10 mouse cellular contexts compared by ENCODE assay signal in the genomic region with DNA sequence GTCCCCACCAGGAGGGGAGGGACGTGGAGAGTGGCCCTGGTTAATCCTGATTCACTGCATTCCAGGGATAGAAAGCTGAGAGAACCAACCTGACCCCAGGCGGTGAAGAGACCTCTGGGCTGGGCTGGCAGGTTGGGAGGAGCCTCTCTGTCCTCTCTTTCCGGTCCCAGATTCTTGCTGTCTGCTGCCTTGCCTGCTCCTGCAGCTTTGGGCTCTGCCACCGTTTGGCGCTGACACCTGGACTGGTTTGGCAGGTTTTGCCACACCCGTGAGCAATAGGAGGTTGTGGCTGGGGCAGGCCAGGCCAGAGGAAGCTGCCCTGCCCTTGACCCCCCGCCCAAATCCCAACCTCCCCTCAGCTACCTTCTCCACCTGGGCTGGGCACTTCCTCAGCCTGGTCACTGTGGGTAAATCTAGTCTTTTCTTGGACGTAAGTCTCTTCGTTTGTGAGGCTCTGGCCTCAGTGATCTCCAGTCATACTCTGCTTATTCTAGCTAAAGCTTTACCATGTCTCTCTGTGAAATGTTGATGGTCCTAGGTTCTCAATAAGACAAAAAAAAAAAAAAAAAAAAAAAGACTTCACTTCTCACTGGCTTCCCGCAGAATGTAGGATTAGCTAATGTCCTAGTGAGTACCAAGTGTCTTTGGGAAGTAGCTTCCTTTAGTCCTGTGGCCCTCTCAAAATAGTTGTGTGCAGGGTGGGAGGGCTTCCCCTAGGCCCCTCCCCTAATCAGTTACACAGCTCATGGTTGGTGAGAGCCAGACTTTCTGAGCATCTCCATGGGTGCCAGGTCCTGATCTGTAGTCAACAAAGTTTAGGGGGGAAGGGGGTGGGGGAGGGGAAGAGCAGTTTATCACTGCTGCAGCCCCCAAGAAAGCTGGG. TPM values are rescaled to one million over a fixed set of nuclear protein-coding genes. Genes with fewer than 3 reads are reported as not detected.
DNase-seq lines count a peak whose midpoint lies in the region; ATAC-seq and TF ChIP-seq lines count a peak whose summit lies in the region.
"Had no signal": no experiment of that assay in that cellular context is flagged by ENCODE, and none has a peak within 500 bp of the region (broad histone marks: within the 10 kb centered on the region; RNA-seq: fewer than 3 reads in every experiment).

No protein-coding gene starts in this region.

- H3K36me3 ChIP-seq in liver, adult 2 months (ENCODE audit: control insufficient read depth, insufficient read depth, low read length) = no peaks in the 10 kb centered on the region
- H3K36me3 ChIP-seq in liver, embryonic 12.5 days = peaks cover 6% of the 10 kb centered on the region; the same call in 1 of the 2 replicates
- no peaks in the 10 kb centered on the region for H3K36me3 ChIP-seq in intestine, postnatal 0 days (ENCODE audit: control insufficient read depth, insufficient read depth)
- no peaks in the 10 kb centered on the region for H3K36me3 ChIP-seq in liver, embryonic 11.5 days (ENCODE audit: control insufficient read depth, insufficient read depth, low read length)
- H3K36me3 ChIP-seq: G1E had no signal

- H3K9me3 ChIP-seq in liver, embryonic 12.5 days (replicated peaks) = no peaks in the 10 kb centered on the region
- H3K9me3 ChIP-seq in intestine, postnatal 0 days (ENCODE audit: control insufficient read depth) = no peaks in the 10 kb centered on the region
- no peaks in the 10 kb centered on the region for H3K9me3 ChIP-seq in liver, embryonic 11.5 days (ENCODE audit: control insufficient read depth, low read length)
- H3K9me3 ChIP-seq: G1E had no signal

- no peak overlapping the region for H3K4me2 ChIP-seq in liver, embryonic 12.5 days
- peak overlapping the region; percentile 10; the same call in 1 of the 2 replicates for H3K4me2 ChIP-seq in intestine, postnatal 0 days (replicated peaks; ENCODE audit: low read depth)
- H3K4me2 ChIP-seq in liver, embryonic 11.5 days = no peak overlapping the region

- 53% methylated on average over 10 of the region's 10 CpGs for WGBS in liver, adult 2 months
- WGBS in liver, embryonic 12.5 days (ENCODE audit: insufficient replicate concordance) = 13% methylated on average over 10 of the region's 10 CpGs
- WGBS in intestine, postnatal 0 days = 8% methylated on average over 10 of the region's 10 CpGs
- 14% methylated on average over 10 of the region's 10 CpGs for WGBS in liver, embryonic 11.5 days

- no peaks in the 10 kb centered on the region for H3K79me2 ChIP-seq in liver, adult 2 months (ENCODE audit: control insufficient read depth, insufficient read depth, low read length)

- no peak overlapping the region for H3K4me3 ChIP-seq in liver, adult 2 months (ENCODE audit: insufficient read depth, low read depth, low read length)
- H3K4me3 ChIP-seq in liver, embryonic 12.5 days = no peak overlapping the region
- H3K4me3 ChIP-seq in intestine, postnatal 0 days (ENCODE audit: low read depth, low read length) = no peak overlapping the region
- no peak overlapping the region for H3K4me3 ChIP-seq in liver, embryonic 11.5 days (ENCODE audit: low read depth, low read length)

- no peak overlapping the region for H3K9ac ChIP-seq in liver, adult 2 months (ENCODE audit: low read depth, low read length)
- H3K9ac ChIP-seq in liver, embryonic 12.5 days = no peak overlapping the region
- H3K9ac ChIP-seq in intestine, postnatal 0 days (ENCODE audit: low read depth, low read length) = no peak overlapping the region
- no peak overlapping the region for H3K9ac ChIP-seq in liver, embryonic 11.5 days (ENCODE audit: low read depth, low read length)
- H3K9ac ChIP-seq: liver, embryonic 14.5 days had no signal

- DNase-seq in liver, adult 2 months (ENCODE audit: extremely low read depth, low read depth, low spot score) = peak; percentile 58
- DNase-seq in liver, embryonic 11.5 days (ENCODE audit: low spot score) = no peak
- DNase-seq in urinary bladder, postnatal 36 days (ENCODE audit: low spot score in 2 of 2) = peak; percentile 77 to 88
- DNase-seq in layer of hippocampus, postnatal 14 days (ENCODE audit: low spot score in 2 of 2) = no peak
- no peak for DNase-seq in adipocyte (ENCODE audit: low spot score)

- TF ChIP-seq POLR2A in liver, adult 2 months (IDR thresholded peaks at IDR 0.05; ENCODE audit: extremely low read depth, insufficient read depth, low read length) = no peak

- TF ChIP-seq CTCF in liver, adult 2 months (IDR thresholded peaks at IDR 0.05; ENCODE audit: low read depth, low read length) = no peak
- TF ChIP-seq CTCF in intestine, postnatal 0 days (IDR thresholded peaks at IDR 0.05; ENCODE audit: low read depth) = 0 out of 2 replicates have a peak, but pooled peaks have one; percentile 16

- no peak for ATAC-seq in liver, embryonic 12.5 days
- peak; percentile 81 for ATAC-seq in intestine, postnatal 0 days
- ATAC-seq in liver, embryonic 11.5 days (replicated peaks; ENCODE audit: low FRiP score) = no peak
- ATAC-seq in megakaryocyte progenitor cell, adult 5-6 weeks (replicated peaks; ENCODE audit: poor library complexity) = no peak

- no peaks in the 10 kb centered on the region for H3K27me3 ChIP-seq in liver, adult 2 months (ENCODE audit: control insufficient read depth, insufficient read depth, low read length)
- H3K27me3 ChIP-seq in liver, embryonic 12.5 days (replicated peaks) = 0 out of 2 replicates have a peak, but pooled peaks cover 4% of the 10 kb centered on the region
- H3K27me3 ChIP-seq in intestine, postnatal 0 days (replicated peaks; ENCODE audit: control insufficient read depth, insufficient read depth, low read length) = no peaks in the 10 kb centered on the region
- H3K27me3 ChIP-seq in liver, embryonic 11.5 days (replicated peaks; ENCODE audit: control insufficient read depth, insufficient read depth, low read length) = no peaks in the 10 kb centered on the region; the same call in 1 of the 2 replicates

- H3K27ac ChIP-seq in liver, adult 2 months (replicated peaks; ENCODE audit: insufficient read depth, low read depth, low read length) = no peak overlapping the region
- H3K27ac ChIP-seq in liver, embryonic 12.5 days = no peak overlapping the region
- peak overlapping the region; percentile 28 for H3K27ac ChIP-seq in intestine, postnatal 0 days (ENCODE audit: low read depth, low read length)
- H3K27ac ChIP-seq in liver, embryonic 11.5 days (ENCODE audit: low read depth, low read length) = peak overlapping the region; percentile 16; the same call in 1 of the 2 replicates
- H3K27ac ChIP-seq: liver, embryonic 14.5 days had no signal

- peaks cover 3% of the 10 kb centered on the region for H3K4me1 ChIP-seq in liver, adult 2 months (ENCODE audit: control insufficient read depth, insufficient read depth, low read length)
- peaks cover 11% of the 10 kb centered on the region; the same call in 1 of the 2 replicates for H3K4me1 ChIP-seq in liver, embryonic 12.5 days
- no peaks in the 10 kb centered on the region; the same call in 1 of the 2 replicates for H3K4me1 ChIP-seq in intestine, postnatal 0 days (replicated peaks; ENCODE audit: control insufficient read depth, insufficient read depth, low read length)
- peaks cover 6% of the 10 kb centered on the region for H3K4me1 ChIP-seq in liver, embryonic 11.5 days (replicated peaks; ENCODE audit: control insufficient read depth, insufficient read depth, low read length)

RNA-seq across cellular contexts. Expression of a gene that starts 26.9 kb away (rescaled TPM):
- 1.2 and 1.3 TPM in 2 replicates for total RNA-seq in liver, adult 2 months (2014; rRNA removed)
- polyA plus RNA-seq in liver, adult 2 months (2012; rRNA removed) = 0.72 and 1.1 TPM in 2 replicates
- 0.75 and 1.0 TPM in 2 replicates for polyA plus RNA-seq in liver, embryonic 12.5 days (2016; fragmentation: Nextera tagmentation; extraction: Ambion mirVana)
- 0.63 and 0.68 TPM in 2 replicates for polyA plus RNA-seq in intestine, postnatal 0 days (2015; fragmentation: Nextera tagmentation; extraction: Ambion mirVana)
- polyA plus RNA-seq in liver, embryonic 11.5 days (2014; fragmentation: Nextera tagmentation; extraction: Ambion mirVana) = 1.4 and 1.5 TPM in 2 replicates
- 100 to 1,000 TPM; 299 to 316 TPM for total RNA-seq in layer of hippocampus, postnatal 14 days (2021)
- total RNA-seq in megakaryocyte progenitor cell, adult 5-6 weeks (2015) = 0.05 and 0.39 TPM in 2 replicates
- 0.24 and 2.6 TPM in 2 replicates for total RNA-seq in megakaryocyte progenitor cell, adult 5-6 weeks (2017)

Comparison
In these comparisons a context has a peak if more than half of its experiments do, and no peak if none do; other contexts are left out.
1. DNase-seq: peak in liver, adult 2 months (single experiment) and urinary bladder, postnatal 36 days (2 of 2); none in liver, embryonic 11.5 days (single experiment), layer of hippocampus, postnatal 14 days (0 of 2) and adipocyte (single experiment).
2. H3K27ac ChIP-seq: peak in intestine, postnatal 0 days (single experiment) and liver, embryonic 11.5 days (single experiment); none in liver, adult 2 months (single experiment) and liver, embryonic 12.5 days (single experiment).